Mouse (Mus musculus) lung, adult 2 months (tissue): ENCODE results near the gene Il1rap.

ENCODE experiments used
- CTCF ChIP-seq: fragments of 200-500 bp; IDR thresholded peaks from 2 replicates; pipeline ENCODE4 v1.5.1; 2011; ENCODE audit warnings: mild to moderate bottlenecking, low read length, control low read depth; ENCODE audit not compliant: insufficient read depth
- POLR2A ChIP-seq: fragments of 200-500 bp; IDR thresholded peaks from 2 replicates; pipeline ENCODE4 v1.6.1; 2011; ENCODE audit warnings: low read depth, mild to moderate bottlenecking, control low read depth, low read length, borderline replicate concordance; ENCODE audit errors: extremely low read depth

- TF ChIP-seq CTCF (no peak), POLR2A (no peak)
These were observed 20.0 kb downstream of the Il1rap start for GRCm38 (mm10) chr16:26601482-26601881.
